Mouse (Mus musculus) gonadal fat pad, adult 2 months (tissue): ENCODE results near the gene Slc25a41. TPM values are rescaled to one million over a fixed set of nuclear protein-coding genes. Genes with fewer than 3 reads are reported as not detected.

Experiments used
- DNase-seq: peaks from one replicate; pipeline ENCODE4 v3.0.0-alpha.2; 2012; ENCODE audit warnings: low read depth
- polyA plus RNA-seq: library from polyadenylated mRNA; depleted of rRNA; stranded (reverse); fragments of >200 nt; gene quantifications from 2 replicates; pipeline ENCODE4 v1.2.3, GENCODE M21; 2012; rRNA removed

The Slc25a41 gene
- polyA plus RNA-seq, 1 experiment, result 0.12 TPM

DNA sequence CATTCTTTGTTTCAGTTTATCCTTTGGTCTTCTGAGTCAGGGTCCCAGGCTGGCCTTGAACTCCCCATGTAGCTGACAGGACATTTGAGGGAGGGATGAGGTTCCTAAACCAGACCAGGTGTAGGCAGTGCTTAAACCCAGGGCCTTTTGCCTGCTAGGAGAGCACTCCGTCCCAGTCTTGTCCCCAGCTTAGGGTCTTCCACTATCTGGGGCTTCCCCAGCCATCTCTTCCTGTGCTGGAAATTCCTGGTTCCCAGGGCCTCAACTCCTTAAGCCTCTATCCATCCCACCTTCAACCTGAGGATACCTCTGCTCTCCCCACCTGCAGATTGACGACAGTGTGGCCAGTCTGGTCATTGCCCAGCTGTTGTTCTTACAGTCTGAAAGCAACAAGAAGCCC, 50.5 kb downstream of the Slc25a41 start:
- no peak for DNase-seq

DNA sequence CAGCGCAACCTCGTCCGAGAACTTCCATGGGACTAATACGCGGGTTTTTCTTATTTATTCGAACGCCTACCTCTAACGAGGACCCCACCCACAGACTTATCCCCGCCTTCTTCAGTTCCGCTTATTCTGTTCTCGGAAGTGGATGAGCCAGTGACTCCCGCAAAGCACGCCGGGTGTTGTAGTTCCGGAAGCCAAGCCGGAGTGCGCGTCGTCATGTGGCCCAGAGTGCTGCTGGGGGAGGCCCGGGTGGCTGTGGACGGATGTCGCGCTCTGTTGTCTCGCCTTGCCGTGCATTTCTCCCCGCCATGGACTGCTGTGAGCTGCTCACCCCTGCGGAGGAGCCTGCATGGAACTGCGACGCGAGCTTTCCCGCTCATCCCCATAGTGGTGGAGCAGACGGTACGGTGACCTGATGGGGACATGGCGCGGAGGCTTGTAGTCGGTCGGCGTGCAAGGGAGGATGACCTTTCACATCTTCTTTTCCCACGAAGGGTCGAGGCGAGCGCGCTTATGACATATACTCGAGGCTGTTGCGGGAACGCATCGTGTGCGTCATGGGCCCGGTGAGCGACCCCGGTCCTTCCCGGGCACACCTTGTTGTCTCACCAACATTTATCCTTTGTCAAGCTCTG, 51.2 kb downstream of the Slc25a41 start, which contains the start of gene Clpp:
Gene Clpp, plus strand, starts transcription at position 191 of the 632 bp plus-strand sequence.
- DNase-seq, result peak; percentile 82

DNA sequence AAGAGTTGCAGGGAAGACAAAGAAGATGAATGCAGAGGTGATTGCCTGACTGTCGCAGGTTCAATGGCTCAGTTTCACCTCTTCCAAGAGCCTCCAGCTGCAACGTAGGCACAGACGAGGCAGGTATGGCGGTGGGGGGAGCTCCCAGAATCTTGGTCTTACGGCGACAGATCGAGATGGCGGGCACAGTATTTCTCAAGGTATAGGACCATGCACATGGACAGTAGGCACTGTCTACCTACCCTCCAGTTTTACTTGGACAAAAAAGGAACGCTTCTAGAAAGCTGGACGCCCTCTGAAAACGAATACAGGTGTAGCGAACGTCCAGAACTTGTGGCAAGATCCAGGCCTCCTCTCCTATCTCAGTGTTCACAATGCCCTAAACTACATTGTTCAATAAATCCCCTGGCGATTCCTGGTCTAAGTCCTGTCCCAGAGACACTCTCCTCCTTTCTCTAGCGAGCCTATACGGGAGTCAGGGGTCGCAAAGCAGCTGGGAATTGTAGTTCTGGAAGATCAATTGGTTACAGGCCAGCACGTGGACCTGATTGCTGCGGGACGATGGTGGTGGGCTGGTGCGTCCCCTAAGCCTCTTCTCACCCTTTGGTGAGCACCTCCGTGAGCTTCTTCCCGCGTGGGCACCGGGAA, 51.9 kb downstream of the Slc25a41 start:
- DNase-seq, result no peak

DNA sequence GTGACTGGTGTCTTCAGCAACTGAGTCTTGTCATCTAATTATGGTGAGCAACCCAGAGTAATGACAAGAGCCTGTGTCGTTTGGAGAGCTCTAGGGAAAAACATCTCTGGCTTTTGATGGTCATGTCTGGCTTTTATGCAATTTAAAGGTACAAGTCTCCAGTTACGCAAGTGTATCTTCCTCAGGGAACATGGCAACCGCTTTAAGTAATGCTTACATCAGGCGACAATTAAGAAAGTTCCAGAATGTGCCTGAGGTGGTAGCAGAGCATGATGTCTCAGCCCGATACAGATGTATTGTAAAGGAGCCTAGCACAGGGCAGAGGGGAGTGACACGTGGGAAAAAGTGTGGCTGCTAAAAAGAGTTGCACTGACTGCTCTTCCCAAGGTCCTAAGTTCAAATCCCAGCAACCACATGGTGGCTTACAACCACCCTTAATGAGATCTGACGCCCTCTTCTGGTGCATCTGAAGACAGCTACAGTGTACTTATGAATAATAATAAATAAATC, 52.5 kb downstream of the Slc25a41 start:
- peak; percentile 85 for DNase-seq

DNA sequence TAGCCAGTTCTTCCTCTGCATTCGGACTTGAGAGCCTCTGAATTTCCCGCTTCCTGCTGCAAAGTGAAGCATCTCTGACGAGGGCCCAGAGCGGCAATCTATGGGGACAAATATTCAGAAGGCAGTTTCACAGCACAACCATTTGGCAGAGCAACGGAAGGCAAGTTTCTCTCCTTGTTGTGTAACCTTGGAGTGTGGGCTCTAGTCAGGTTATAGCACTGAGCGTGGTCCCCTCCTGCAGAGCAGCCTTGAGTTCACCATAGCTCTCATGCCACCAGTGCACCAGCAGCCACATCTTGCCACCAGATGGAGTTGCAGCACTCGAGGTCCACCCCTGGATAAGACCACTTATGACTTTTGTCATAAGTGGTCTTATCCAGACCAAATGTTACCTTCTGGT, 53.0 kb downstream of the Slc25a41 start:
- DNase-seq, result no peak

DNA sequence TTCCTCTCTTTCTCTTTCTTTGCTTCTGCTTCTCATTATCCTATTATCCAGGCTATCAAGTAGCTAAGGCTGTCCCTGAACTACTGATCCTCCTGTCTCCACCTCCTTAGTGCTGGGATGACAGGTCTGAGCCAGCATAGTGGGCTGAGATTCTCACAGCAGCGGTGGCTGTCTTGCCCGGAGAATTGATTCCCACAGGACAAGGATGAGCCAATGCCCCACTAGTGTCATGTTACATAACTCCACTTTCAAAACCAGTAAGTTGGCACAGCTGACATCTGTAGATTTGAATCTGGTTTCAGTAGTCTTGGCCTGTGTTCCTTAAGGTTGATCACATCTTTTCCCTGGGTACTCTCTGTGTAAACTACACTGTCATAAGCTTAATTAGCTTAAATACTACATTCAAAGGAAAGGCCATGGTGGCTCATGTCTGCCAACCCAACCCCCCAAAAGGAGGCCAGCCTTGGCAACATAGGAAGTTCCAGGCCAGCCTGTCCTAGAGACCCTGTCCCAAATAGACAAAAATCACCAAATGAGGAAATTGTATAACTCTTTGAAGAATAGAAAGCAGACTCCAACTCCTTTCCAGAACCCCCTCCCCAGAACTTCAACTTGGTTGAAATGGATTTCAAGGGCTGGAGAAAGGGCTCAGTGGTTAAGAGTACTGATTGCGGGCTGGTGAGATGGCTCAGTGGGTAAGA, 55.2 kb downstream of the Slc25a41 start:
- DNase-seq, result peak; percentile 59

DNA sequence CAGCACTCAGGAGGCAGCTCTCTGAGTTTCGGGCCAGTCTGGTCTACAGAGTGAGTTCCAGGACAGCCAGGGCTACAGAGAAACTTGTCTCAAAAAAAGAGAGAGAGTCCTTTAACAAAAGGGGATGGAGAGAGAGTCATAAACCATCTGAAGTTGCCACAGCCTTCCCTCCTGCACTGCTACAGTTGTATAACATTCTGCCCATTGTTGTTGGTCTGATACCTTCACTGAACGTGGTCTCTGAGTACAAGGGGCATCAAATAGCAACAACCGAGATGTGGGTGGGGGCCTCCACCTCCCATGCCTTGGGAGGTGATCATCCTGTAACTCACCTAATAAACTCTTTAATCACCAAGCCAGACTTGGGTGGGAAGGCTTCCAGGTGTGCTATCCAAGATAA, 55.8 kb downstream of the Slc25a41 start:
- DNase-seq, result no peak

DNA sequence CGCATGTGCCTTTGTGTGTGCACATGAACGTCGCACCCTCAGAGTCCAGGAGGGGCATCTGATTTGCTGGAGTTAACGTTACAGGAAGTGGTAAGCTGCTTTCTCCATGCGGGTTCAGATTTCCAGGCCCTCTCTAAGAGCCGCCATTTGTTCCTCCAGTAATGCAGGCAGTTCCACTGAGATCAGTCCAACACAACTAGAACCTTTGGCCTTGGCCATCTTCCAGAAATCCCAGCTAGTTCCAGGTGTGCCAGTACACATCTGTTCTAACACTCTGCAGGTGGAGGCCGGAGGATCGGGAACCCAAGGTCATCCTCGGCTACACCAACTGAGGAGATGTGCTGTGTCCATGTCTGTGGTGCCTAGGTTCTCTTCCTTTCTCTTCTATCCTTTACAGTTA, 56.6 kb downstream of the Slc25a41 start:
- no peak for DNase-seq

Other genes starting within 250 kb of the Slc25a41 start
- gene Rfx2, start 210.6 kb downstream of the Slc25a41 start, polyA plus RNA-seq, result 11.2 and 13.1 TPM in 2 replicates
- 0.74 and 1.5 TPM in 2 replicates for gene Acsbg2, start 167.2 kb downstream of the Slc25a41 start, polyA plus RNA-seq
- gene 1700061G19Rik, start 166.2 kb downstream of the Slc25a41 start, polyA plus RNA-seq, result 0.23 and 0.38 TPM in 2 replicates
- gene Mllt1, start 106.2 kb downstream of the Slc25a41 start, polyA plus RNA-seq, result 33.6 and 36.4 TPM in 2 replicates
- gene Acer1, start 59.5 kb downstream of the Slc25a41 start, polyA plus RNA-seq, result not detected in 2 replicates
- gene Clpp, start 51.3 kb downstream of the Slc25a41 start, polyA plus RNA-seq, result 171 and 183 TPM in 2 replicates
- gene Alkbh7, start 44.3 kb downstream of the Slc25a41 start, polyA plus RNA-seq, result 32.3 and 38.3 TPM in 2 replicates
- not detected in 2 replicates for gene Pspn, start 41.6 kb downstream of the Slc25a41 start, polyA plus RNA-seq
- gene Gtf2f1, start 30.4 kb downstream of the Slc25a41 start, polyA plus RNA-seq, result 32.5 and 37.8 TPM in 2 replicates
- 0.20 and 0.47 TPM in 2 replicates for gene Gm17949, start 30.2 kb downstream of the Slc25a41 start, polyA plus RNA-seq
- gene Khsrp, start 10.1 kb downstream of the Slc25a41 start, polyA plus RNA-seq, result 44.9 and 61.6 TPM in 2 replicates
- gene Crb3, start 17.5 kb upstream of the Slc25a41 start, polyA plus RNA-seq, result 38.7 and 47.6 TPM in 2 replicates
- 49.0 and 61.9 TPM in 2 replicates for gene Slc25a23, start 18.2 kb upstream of the Slc25a41 start, polyA plus RNA-seq
- 5.0 and 5.4 TPM in 2 replicates for gene Dennd1c, start 36.9 kb upstream of the Slc25a41 start, polyA plus RNA-seq
- gene Tubb4a, start 46.1 kb upstream of the Slc25a41 start, polyA plus RNA-seq, result 2.5 and 4.3 TPM in 2 replicates
- 0.55 and 0.58 TPM in 2 replicates for gene Tnfsf9, start 63.7 kb upstream of the Slc25a41 start, polyA plus RNA-seq
- gene Cd70, start 108.1 kb upstream of the Slc25a41 start, polyA plus RNA-seq, result not detected in 2 replicates
- gene Tnfsf14, start 152.5 kb upstream of the Slc25a41 start, polyA plus RNA-seq, result 0.24 and 0.32 TPM in 2 replicates
- 194 and 273 TPM in 2 replicates for gene C3, start 186.5 kb upstream of the Slc25a41 start, polyA plus RNA-seq
- gene Gpr108, start 206.8 kb upstream of the Slc25a41 start, polyA plus RNA-seq, result 77.8 and 78.2 TPM in 2 replicates
- 27.5 and 33.1 TPM in 2 replicates for gene Trip10, start 207.8 kb upstream of the Slc25a41 start, polyA plus RNA-seq
- gene Vav1, start 237.4 kb upstream of the Slc25a41 start, polyA plus RNA-seq, result 2.9 and 3.1 TPM in 2 replicates